Mouse (Mus musculus): Measurements from ENCODE around the gene Macc1. TPM values are rescaled to one million over a fixed set of nuclear protein-coding genes. Genes with fewer than 3 reads are reported as not detected.

The Macc1 gene
- under 1 TPM in 1 of 2 experiments, not detected in 1; under 0.01 TPM for polyA plus RNA-seq (2012; fragmentation: generic; extraction: Trizol)

DNA sequence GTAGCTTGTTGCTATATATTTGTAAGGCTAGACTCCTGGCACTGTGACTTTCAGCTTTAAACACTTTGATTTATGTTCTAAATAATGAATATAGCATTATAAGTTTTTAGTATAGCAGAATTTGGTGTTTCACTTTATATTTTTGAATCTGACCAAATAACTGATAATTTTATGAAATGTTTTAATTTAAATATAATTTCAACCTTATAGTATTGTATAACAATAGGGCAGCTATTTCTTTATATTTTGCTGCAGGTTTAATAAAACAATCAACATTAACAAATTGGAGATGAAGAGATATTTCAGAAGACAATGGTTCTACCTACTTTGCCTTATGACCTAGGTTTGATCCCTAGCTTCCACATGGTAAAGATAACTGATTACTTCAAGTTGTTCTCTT lies at the start of gene Macc1:
Gene Macc1 (plus strand): TSS at position 301 of the 400 bp plus-strand sequence.

Other genes with a start within 250 kb of the Macc1 start
- under 1 TPM; 0.01 to 0.24 TPM for gene Itgb8, start 75.5 kb upstream of the Macc1 start, polyA plus RNA-seq (2012; fragmentation: generic; extraction: Trizol)